Mouse (Mus musculus) gastrocnemius, adult 18-20 months (tissue): Measurements from ENCODE around the gene Pfkl. TPM values are rescaled to one million over a fixed set of nuclear protein-coding genes. Genes with fewer than 3 reads are reported as not detected.
A peak's percentile ranks its signal among the peaks of the same experiment; 100 is the strongest.
"Not testable (repeated sequence)": the region's sequence is repeated elsewhere in the genome, so short reads cannot be mapped to it uniquely, and the experiment has no call there.

ENCODE experiments used
- DNase-seq: peaks from one replicate; pipeline ENCODE4 v3.0.0; 2021; ENCODE audit warnings: low spot score
- long read RNA-seq, 2 experiments: library from polyadenylated mRNA; stranded (forward); transcript quantifications; one replicate each; pipeline ENCODE4 v2.0.0; 2021
- total RNA-seq, 2 experiments: library from RNA; stranded (reverse); gene quantifications; 2 replicates each; pipeline ENCODE4 v1.2.3; 2021

The Pfkl gene
- total RNA-seq: 1 to 10 TPM; 5.9 to 7.0 TPM
- long read RNA-seq, experiment 1, transcript Pfkl-201 (22 exons, 3,730 nt): major isoform, 22 of 26 reads
- long read RNA-seq, experiment 1, partial matches to known transcripts: 3 of 26 reads
- long read RNA-seq, experiment 1, other reads (novel, unspliced or antisense): 1 of 26 reads
- long read RNA-seq, experiment 2, transcript Pfkl-201 (22 exons, 3,730 nt): major isoform, 11 of 14 reads
- long read RNA-seq, experiment 2, partial matches to known transcripts: 3 of 14 reads
- long read RNA-seq, experiment 2, other reads (novel, unspliced or antisense): 0 of 14 reads

GRCm38 (mm10) chr10:78009945-78010293, at the start of gene Pfkl:
TSS of gene Pfkl (minus strand) at chr10:78010083.
- DNase-seq: no peak

GRCm38 (mm10) chr10:78057056-78057455, 47.2 kb upstream of the Pfkl start:
- no peak for DNase-seq

- DNase-seq: peak; percentile 32
Observed at GRCm38 (mm10) chr10:78054633-78055565, 45.0 kb upstream of the Pfkl start.

- no peak for DNase-seq
Observed at GRCm38 (mm10) chr10:78049519-78050035, 39.7 kb upstream of the Pfkl start.

- DNase-seq: no peak
Observed at GRCm38 (mm10) chr10:78048061-78048730, 38.3 kb upstream of the Pfkl start.

DNA sequence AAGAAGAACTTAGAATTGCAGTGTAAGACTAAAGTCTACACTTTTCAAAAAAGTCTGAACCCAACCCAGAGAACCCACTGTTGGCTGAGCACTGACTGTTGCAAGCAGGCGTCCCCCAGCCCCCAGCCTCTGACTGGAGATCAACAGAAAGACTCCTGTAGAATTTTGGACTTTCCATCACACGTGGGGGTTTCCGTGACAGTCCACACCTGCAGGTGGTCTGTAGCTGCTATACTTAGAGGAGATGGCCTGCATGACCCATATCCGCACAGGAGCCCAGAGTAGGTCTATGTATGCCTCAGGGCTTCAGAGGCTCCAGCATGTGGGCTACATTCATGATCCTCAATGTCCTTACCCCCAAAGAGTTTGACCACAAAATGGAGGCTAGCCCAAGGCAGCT, 36.5 kb upstream of the Pfkl start:
- DNase-seq: no peak

DNA sequence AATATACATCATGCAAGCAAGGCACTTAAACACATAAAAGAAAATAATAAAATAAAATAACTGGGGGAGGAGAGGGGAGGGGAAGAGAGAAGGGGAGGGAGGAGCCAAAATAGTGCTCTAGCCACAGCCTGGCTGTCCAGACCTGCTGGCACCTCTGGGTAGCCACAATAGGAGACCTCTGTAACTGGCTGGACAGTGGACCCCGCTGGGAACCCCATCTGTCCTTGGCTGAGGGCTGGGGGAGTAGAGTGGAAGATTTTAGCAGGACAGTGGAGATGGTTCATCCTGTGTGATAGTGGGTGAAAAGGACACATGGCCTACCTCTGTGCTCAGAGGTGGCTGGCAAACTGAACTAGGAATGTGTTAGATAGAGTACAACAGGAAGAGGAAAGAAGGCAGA, 34.6 kb upstream of the Pfkl start:
- DNase-seq: no peak

- peak; percentile 32 for DNase-seq
Observed at GRCm38 (mm10) chr10:78043406-78043836, 33.5 kb upstream of the Pfkl start, which contains the start of gene Aire. TSS of gene Aire (minus strand) at chr10:78043610.

- DNase-seq: no peak
Observed at GRCm38 (mm10) chr10:78042697-78043405, 33.0 kb upstream of the Pfkl start.

DNA sequence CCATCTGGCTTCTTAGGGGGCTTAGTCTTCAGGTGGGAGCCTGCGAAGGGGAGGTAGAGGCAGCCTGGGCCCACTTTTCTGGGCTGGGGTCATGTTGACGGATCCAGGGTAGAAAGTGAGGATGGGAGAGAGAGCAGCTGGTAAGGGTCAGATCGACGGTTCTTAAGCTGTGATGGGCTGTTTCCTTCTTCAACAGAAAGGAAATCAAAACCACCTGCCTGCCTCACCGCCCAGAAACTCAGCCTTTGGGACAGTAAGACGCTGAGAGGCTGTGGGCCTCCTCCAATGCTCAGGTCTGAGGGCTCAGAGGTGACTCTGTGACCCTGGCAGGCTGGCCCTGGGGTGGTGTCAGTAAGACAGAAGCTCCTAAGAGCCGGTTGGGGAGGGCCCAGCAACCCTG, 32.2 kb upstream of the Pfkl start:
- no peak for DNase-seq

- DNase-seq: no peak
Observed at GRCm38 (mm10) chr10:78041647-78042046, 31.8 kb upstream of the Pfkl start, which contains the start of gene Dnmt3l. TSS of gene Dnmt3l (plus strand) at chr10:78041947.

DNA sequence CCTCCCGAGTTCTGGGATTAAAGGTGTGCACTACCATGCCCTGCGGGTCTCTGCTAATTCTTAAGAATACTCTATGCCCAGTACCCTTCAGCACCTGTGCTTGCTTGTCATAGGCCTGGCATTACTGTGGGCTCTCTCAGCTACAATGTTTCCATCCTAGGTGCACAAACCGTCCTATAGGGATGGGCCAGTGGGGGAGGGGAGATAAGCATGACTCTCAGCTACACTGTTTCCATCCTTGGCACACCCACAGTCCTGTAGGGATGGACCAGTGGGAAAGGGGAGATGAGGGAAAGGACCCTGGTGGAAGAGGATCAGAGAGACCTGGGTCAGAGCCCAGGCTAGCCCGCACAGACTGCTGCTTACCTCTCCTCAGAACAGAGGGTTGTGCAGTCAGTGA, 27.3 kb upstream of the Pfkl start:
- DNase-seq: no peak

- DNase-seq: no peak
Observed at GRCm38 (mm10) chr10:78031987-78032386, 22.1 kb upstream of the Pfkl start.

GRCm38 (mm10) chr10:78029080-78029479, 19.2 kb upstream of the Pfkl start:
- DNase-seq: no peak

GRCm38 (mm10) chr10:78028129-78028528, 18.2 kb upstream of the Pfkl start:
- DNase-seq: peak; percentile 65

DNA sequence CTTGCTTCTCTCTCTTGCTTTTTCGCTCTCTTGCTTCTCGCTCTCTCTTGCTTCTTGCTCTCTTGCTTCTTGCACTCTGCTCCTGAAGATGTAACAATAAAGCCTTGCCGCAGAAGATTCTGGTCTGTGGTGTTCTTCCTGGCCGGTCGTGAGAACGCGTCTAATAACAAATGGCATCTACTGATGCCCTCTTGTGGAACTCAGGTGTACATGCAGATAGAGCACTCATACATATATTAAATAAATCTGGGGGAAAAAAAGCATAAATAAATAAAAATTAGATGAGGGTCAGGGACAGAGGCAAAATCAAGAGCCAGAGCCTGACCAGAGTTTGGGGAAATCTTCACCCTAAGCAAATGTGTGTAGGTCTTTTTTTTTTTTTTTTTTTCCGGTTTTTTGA, 15.6 kb upstream of the Pfkl start:
- DNase-seq: not testable (repeated sequence)

- not testable (repeated sequence) for DNase-seq
Observed at GRCm38 (mm10) chr10:78019984-78020383, 10.1 kb upstream of the Pfkl start.

DNA sequence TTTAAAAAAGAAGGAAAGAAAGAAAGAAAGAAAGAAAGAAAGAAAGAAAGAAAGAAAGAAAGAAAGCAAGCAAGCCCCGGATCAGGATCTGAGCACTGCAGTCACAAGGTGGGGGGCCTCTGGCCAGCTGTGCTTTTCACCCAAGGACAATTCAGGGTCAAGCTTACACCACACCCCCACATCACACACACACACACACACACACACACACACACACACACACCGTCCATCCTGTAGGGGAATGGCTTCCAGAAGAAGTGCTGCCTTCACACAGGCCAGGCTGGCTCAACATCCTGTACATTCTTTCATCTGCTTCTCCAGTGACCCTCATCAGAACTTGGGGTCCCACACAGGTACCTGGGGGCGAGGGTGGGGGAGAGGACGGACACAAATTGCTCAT, 9.4 kb upstream of the Pfkl start:
- DNase-seq: no peak

- peak; percentile 68 for DNase-seq
Observed at GRCm38 (mm10) chr10:78018797-78019203, 8.9 kb upstream of the Pfkl start.

GRCm38 (mm10) chr10:78016366-78016765, 6.5 kb upstream of the Pfkl start:
- no peak for DNase-seq

DNA sequence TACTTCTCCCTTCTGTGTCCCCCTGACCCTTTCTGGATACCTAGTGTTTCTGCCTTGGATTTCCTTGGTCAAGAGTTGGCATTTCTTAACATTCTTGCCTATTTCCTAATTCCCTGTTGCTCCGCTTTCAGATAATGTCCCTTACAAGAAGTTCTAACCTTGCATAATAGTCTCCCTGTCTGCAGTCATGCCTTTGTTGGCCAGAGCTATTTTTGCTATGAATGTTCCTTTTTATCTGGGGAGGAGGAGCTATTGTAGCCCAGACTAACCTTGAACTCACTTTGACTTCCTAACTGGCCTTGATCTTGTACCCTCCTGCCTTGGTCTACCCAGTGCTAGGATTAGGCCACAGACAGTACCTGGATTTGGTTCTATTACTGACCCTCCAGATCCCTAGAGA, 5.6 kb upstream of the Pfkl start:
- DNase-seq: no peak
